Mouse (Mus musculus) urinary bladder, postnatal 25 days (tissue): Measurements from ENCODE around the gene Slc35f4.

ENCODE experiments used
- DNase-seq: peaks from one replicate; pipeline ENCODE4 v3.0.0; 2022; ENCODE audit warnings: low spot score

Slc35f4 gene

GRCm38 (mm10) chr14:49348897-49349250 is 177.0 kb downstream of the Slc35f4 start:
- peak; percentile 23 for DNase-seq

GRCm38 (mm10) chr14:49348164-49348896 is 177.5 kb downstream of the Slc35f4 start:
- no peak for DNase-seq

DNA sequence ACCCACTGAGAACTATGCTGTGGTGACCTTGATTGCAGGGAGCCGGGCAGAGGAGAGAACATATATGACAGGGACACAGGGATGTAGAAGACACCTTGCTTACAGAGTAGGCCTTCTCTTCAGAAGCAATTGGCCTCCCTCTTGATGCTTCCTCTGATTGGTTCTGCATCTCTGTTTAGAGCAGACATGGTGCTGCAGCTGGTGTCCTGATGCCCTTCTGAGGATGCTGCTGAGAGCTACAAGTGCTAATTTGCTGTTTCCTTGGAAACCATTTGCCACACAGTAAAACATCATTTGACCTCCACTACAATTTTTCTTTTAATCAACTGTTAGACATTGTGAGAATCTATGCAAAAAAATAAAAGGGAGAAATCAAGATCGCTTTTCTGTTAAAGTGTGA is 180.0 kb downstream of the Slc35f4 start:
- no peak for DNase-seq

GRCm38 (mm10) chr14:49337011-49337410 is 188.8 kb downstream of the Slc35f4 start:
- DNase-seq: no peak

GRCm38 (mm10) chr14:49333841-49334240 is 192.0 kb downstream of the Slc35f4 start:
- no peak for DNase-seq

DNA sequence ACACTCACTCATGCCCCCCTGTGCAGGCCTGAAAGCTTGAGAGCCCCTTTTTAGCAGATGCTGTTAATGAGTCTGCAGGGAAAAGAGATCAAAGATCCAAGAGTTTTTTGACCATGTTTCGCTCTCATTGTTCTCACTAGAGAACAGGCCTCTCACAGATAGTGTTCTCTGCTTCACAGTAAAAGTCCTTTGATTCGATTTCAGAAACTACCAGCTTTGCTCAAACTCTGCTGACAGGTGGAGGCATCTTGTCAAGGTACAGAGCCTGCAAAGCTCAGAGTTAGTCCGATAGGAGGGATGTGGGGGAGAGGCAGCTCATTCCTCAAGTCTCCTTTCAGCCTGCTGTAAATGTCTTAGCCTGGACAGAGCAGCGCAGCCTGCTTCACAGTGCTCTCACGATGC is 209.4 kb downstream of the Slc35f4 start:
- no peak for DNase-seq

DNA sequence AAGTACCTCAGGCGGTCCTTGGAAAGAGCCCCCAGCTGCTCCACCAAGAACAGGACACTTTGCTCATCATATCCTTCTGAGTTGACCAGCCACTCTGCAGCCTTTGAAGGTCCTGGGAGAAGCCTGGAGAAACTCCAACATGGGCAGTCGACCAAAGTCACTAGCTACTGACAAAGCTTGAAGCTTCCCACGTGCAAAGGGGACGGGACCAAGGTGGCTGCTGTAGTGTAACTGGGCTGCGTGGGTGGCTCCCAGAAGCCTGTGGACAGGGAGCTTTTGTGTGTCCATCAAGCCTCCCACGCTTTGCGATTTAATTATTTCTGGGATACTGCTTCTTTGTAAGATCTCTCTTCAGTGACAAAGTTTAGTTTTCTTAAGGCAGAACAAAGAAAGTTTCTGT is 211.9 kb downstream of the Slc35f4 start:
- no peak for DNase-seq

GRCm38 (mm10) chr14:49313376-49313775 is 212.5 kb downstream of the Slc35f4 start:
- no peak for DNase-seq

DNA sequence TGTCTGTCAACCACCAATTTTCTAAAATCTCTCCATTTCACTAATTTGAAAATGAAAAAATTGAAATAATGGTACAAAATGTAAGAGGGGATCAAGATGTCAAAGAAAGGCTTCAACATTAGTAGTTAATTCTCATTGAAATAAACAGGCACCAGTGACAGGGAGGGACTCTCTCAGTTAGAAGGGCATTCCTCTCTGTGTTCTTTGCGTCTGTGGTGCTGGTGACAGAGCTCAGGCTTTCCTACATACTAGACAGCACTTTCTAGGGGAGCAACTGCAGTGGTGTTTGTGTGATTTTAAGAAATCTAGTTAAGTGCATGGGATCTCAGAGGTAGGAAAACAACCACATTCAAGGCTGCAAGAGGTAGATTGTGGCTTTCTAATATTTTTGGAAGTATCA is 214.3 kb downstream of the Slc35f4 start:
- no peak for DNase-seq

- no peak for DNase-seq
Observed at GRCm38 (mm10) chr14:49311091-49311492, 214.8 kb downstream of the Slc35f4 start.

DNA sequence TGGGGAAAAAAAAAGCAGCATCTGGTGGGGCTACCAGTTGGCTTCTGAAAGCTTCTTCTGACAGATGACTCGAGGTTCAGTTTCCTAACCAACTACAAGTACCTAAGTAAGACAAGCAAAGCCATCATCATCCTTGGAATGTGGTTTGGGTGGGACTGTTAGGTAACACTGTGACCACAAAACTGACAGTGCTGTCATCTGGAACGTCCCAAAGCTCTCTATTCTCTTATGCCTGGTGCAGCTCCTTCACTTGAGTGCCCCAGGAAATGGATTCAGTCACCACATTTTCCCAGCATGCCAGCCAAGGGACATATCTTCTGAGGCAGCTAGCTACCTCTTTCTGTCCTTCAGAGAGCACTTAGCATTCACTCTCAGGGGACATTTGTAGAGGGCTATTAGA is 216.2 kb downstream of the Slc35f4 start:
- DNase-seq: no peak

- DNase-seq: no peak
Observed at GRCm38 (mm10) chr14:49308591-49308990, 217.3 kb downstream of the Slc35f4 start.

- DNase-seq: no peak
Observed at GRCm38 (mm10) chr14:49307842-49308241, 218.0 kb downstream of the Slc35f4 start.

DNA sequence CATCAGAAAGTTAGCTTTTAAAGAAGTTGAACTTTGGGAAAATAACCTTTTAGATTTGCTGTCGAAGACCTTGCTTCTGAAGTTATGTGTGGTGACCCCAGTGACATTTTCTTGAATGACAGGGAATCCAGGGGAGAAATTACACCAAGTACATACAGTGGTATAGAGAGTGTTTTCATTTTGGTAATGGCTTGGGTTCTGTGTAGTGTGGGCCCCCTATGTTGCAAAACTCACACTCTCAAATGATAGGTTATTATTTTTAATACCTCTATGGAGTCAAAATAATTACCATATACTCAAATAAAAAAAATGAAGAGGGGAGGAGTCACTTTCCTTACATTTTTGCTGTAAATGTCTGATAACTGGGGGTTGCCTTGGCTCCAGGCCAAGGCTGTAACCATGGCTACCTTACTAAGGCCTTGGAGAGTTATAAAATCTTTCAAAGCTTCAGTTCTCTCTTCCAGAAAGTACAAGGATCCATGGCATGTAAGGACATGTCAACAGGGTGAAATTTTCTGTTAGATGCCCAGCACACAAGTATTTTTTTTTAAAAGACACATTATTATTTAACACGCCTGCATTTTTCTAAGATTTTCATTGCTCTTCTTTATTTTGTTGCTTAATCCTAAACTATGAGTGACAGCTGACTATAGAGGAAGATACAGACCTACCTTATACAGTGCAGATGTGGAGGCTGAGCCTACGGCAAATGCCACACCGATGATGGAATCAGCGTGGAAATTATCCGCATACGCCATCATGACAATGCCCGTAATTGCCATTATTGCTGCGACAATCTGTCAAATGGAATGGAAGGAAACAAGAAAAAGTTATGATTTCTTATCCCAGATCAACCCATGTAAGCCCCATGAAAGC is 220.1 kb downstream of the Slc35f4 start:
- DNase-seq: no peak

DNA sequence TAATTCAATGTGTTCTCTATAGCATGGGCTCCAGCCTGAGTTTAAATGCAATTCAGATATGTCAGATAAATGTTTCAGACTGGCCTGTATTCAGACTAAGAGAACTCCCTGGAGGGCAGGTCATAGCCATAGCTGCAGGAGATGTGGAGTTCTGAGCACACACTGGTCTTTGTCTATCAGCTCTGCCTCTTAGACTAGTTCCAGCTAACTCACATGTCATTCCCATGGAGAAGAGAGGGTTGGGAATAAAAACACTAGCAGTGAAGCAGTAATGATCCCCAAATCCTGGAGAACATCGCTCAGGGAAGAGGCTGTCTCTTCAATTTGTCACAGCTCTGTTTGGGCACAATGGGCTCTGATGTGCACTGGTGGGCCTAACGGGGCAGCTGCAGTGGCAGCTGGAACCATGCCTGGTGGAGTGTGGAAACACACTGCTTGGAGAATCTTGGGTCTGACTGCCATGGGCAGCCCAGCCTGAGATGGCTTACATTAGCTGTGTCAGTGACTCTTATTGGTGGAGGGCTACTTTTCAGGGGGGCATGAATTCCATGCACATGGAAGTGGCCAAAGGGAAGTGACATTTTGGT is 223.5 kb downstream of the Slc35f4 start:
- DNase-seq: no peak

- no peak for DNase-seq
Observed at GRCm38 (mm10) chr14:49300981-49301619, 224.7 kb downstream of the Slc35f4 start.

GRCm38 (mm10) chr14:49300326-49300725 is 225.5 kb downstream of the Slc35f4 start:
- DNase-seq: no peak

GRCm38 (mm10) chr14:49293802-49294449 is 231.9 kb downstream of the Slc35f4 start:
- no peak for DNase-seq

DNA sequence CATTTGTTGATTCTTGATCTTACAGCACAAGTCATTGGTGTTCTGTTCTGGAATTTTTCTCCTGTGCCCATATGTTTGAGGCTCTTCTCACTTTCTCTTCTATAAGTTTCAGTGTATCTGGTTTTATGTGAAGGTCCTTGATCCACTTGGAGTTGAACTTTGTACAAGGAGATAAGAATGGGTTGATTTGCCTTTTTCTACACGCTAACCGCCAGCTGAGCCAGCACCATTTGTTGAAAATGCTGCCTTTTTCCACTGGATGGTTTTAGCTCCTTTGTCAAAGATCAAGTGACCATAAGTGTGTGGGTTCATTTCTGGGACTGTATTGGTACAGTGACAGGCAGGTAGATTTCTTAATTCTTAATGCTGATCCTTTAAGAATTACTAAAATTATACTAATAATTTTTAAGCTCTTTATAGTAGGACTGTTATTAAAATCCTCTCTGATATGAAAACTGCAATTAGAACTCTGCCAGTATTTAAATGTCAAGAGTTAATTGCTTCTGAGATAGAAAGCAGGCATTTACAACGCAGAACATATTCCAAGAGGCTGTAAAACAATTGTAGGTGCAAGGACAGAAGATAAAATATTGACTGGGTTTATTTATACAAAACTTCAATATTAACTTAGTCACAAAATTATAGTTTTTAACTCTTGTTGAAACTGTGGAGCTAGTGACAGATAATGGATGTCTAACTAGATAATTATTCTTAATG is 235.7 kb downstream of the Slc35f4 start:
- DNase-seq: no peak

DNA sequence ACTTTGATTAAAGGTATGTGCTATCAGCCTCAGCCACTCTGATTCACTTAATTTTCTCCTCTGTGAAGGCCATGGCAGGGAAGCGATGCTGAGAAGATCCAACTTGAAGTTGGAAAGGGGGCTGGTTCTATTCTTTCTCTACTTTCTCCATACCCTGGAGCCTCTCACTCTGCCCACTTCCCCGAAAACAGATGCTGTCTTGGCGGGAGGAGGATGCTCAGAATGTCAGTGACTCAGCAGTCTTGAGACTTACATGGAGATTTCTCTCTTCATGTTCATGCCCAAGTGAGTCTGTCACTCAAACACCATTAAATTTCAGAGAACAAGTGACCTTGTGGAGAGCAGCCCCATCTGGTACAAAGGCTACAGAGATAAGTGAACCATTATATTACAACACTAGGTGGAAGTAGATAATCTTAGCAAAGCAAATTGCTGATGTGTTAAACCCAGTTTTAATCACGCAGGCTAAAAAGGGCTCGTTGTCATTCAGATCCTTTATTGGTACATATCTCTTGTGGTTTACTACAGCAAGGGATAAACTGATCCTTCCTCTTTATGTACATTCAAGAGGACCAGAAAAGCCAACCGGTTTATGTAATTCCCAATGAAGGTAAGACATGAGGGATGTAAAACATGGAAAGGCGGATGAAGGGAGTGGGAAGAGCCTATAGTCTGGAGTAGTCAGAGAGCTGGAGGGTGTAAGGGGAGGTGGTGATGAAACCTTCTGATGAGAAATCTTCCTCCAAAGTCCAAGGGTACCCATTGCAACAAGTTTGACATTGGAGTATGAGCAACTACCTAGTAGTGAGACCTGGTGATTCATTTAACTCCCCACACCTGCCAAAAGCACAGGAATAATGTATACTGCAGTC is 241.8 kb downstream of the Slc35f4 start:
- DNase-seq: no peak
